Mouse (Mus musculus) stomach, embryonic 15.5 days (tissue): ENCODE results near the gene Agmat. TPM values are rescaled to one million over a fixed set of nuclear protein-coding genes. Genes with fewer than 3 reads are reported as not detected.
A peak's percentile ranks its signal among the peaks of the same experiment; 100 is the strongest.

Experiments used
- ATAC-seq: fragments of 200-750 bp; cut with Nextera tagmentation; 2 replicates; pipeline ENCODE4 v1.8.0; 2017; ENCODE audit warnings: low read depth, moderate number of reproducible peaks, moderate TSS enrichment; ENCODE audit not compliant: insufficient read depth, low FRiP score
- H3K27ac ChIP-seq: fragments of 300-500 bp; sonication (generic); 2 replicates; pipeline ENCODE4 v1.5.1; 2015; ENCODE audit warnings: mild to moderate bottlenecking, inconsistent platforms
- H3K27me3 ChIP-seq: fragments of 300-500 bp; sonication (generic); replicated peaks from 2 replicates; pipeline ENCODE4 v1.6.1; 2015; ENCODE audit warnings: inconsistent platforms
- H3K36me3 ChIP-seq: fragments of 300-500 bp; sonication (generic); 2 replicates; pipeline ENCODE4 v1.6.1; 2015; ENCODE audit warnings: inconsistent platforms
- H3K4me1 ChIP-seq: fragments of 300-500 bp; sonication (generic); 2 replicates; pipeline ENCODE4 v1.6.1; 2015; ENCODE audit warnings: inconsistent platforms
- H3K4me2 ChIP-seq: fragments of 300-500 bp; sonication (generic); 2 replicates; pipeline ENCODE4 v1.6.1; 2015; ENCODE audit warnings: mild to moderate bottlenecking, inconsistent platforms
- H3K4me3 ChIP-seq: fragments of 300-500 bp; sonication (generic); replicated peaks from 2 replicates; pipeline ENCODE4 v1.5.1; 2015; ENCODE audit warnings: inconsistent platforms
- H3K9ac ChIP-seq: fragments of 300-500 bp; sonication (generic); 2 replicates; pipeline ENCODE4 v1.6.1; 2015; ENCODE audit warnings: inconsistent platforms
- H3K9me3 ChIP-seq: fragments of 300-500 bp; sonication (generic); 2 replicates; pipeline ENCODE4 v1.6.1; 2016; ENCODE audit warnings: inconsistent platforms
- WGBS: fragments of 180-500 bp; shearing (Covaris S2); methylation state at CpG from one replicate; pipeline ENCODE4 v1.1.7; 2015; 5-methylcytosine and 5-hydroxymethylcytosine counted together
- polyA plus RNA-seq: library from polyadenylated mRNA; unstranded; fragments of >200 nt; fragmentation: Nextera tagmentation; extraction: Ambion mirVana; gene quantifications from 2 replicates; pipeline ENCODE4 v1.2.1, GENCODE M21; 2015

Agmat gene
- 7.0 and 10.0 TPM in 2 replicates for polyA plus RNA-seq

- no peak for ATAC-seq
- Histone ChIP-seq H3K4me1 (peaks cover under 1% of the 10 kb centered on the region), H3K36me3 (no peaks in the 10 kb centered on the region), H3K27me3 (no peaks in the 10 kb centered on the region), H3K4me2 (no peak within 1 kb of the TSS), H3K27ac (no peak within 1 kb of the TSS), H3K9me3 (no peaks in the 10 kb centered on the region), H3K4me3 (no peak within 1 kb of the TSS), H3K9ac (no peak within 1 kb of the TSS)
- WGBS = 22% methylated on average over 25 of the region's 25 CpGs
These were observed at the start of gene Agmat for GRCm38 (mm10) chr4:141746578-141747346. TSS of gene Agmat (plus strand) at chr4:141746672.

GRCm38 (mm10) chr4:141704625-141705024 is 41.8 kb upstream of the Agmat start:
- Histone ChIP-seq H3K36me3 (peaks cover 78% of the 10 kb centered on the region), H3K4me3 (no peak overlapping the region), H3K27ac (no peak overlapping the region), H3K27me3 (no peaks in the 10 kb centered on the region), H3K4me1 (no peaks in the 10 kb centered on the region), H3K9ac (no peak overlapping the region), H3K4me2 (no peak overlapping the region), H3K9me3 (no peaks in the 10 kb centered on the region)
- no peak for ATAC-seq
- 95% methylated on average over 2 of the region's 2 CpGs for WGBS

DNA sequence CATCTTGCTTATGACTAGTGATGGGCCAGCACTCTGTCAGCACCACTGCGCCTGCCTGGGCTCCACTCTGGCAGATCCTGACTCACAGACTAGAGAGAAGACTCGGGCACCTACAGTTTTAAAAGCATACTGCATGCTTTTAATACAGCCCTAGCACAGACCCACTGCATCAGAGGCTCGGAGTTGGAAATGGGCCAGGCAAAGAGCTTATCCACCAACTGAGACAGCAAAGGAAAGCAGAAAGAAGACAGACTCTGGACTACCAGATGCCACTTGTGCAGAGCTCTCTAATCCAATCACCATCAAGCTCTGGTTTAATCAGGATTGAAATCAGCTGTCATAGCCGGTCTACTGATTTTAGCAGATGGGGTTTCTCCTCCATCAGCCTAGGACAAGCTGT is 41.1 kb upstream of the Agmat start:
- peak; percentile 27; the same call in 1 of the 2 replicates for ATAC-seq
- H3K9ac ChIP-seq = no peak overlapping the region
- no peak overlapping the region for H3K4me2 ChIP-seq
- no peaks in the 10 kb centered on the region for H3K4me1 ChIP-seq
- no peak overlapping the region for H3K4me3 ChIP-seq
- 74% methylated on average over 4 of the region's 4 CpGs for WGBS
- no peaks in the 10 kb centered on the region for H3K27me3 ChIP-seq
- peaks cover 75% of the 10 kb centered on the region for H3K36me3 ChIP-seq
- no peaks in the 10 kb centered on the region for H3K9me3 ChIP-seq
- no peak overlapping the region for H3K27ac ChIP-seq

- H3K9me3 ChIP-seq = no peaks in the 10 kb centered on the region
- H3K27me3 ChIP-seq = no peaks in the 10 kb centered on the region
- no peak overlapping the region for H3K27ac ChIP-seq
- 86% methylated on average over 7 of the region's 7 CpGs for WGBS
- no peak overlapping the region for H3K9ac ChIP-seq
- peaks cover 62% of the 10 kb centered on the region for H3K36me3 ChIP-seq
- no peak overlapping the region for H3K4me3 ChIP-seq
- no peak overlapping the region for H3K4me2 ChIP-seq
- no peak for ATAC-seq
- H3K4me1 ChIP-seq = no peaks in the 10 kb centered on the region
These were observed 38.5 kb upstream of the Agmat start for GRCm38 (mm10) chr4:141708005-141708404.

DNA sequence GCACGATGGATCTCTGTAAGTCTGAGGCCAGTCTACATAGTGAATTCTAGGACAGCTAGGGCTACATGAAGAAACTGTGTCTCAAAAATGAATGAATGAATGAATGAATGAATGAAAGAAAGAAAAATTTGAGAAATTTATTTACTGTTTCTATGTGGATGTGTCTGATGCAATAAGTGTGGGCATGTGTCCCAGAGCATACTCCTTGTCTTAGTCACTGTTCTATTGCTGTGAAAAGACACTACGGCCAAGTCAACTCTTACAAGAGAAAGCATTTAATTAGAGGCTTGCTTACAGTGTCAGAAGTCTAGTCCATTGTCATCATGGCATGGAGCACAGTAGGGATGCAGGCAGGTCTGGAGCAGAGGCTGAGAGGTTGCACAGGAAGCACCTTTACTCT is 37.5 kb upstream of the Agmat start:
- no peak overlapping the region for H3K4me2 ChIP-seq
- no peaks in the 10 kb centered on the region for H3K4me1 ChIP-seq
- H3K27me3 ChIP-seq = no peaks in the 10 kb centered on the region
- 95% methylated on average over 2 of the region's 2 CpGs for WGBS
- ATAC-seq = no peak
- H3K9ac ChIP-seq = no peak overlapping the region
- no peak overlapping the region for H3K4me3 ChIP-seq
- no peak overlapping the region for H3K27ac ChIP-seq
- H3K36me3 ChIP-seq = peaks cover 66% of the 10 kb centered on the region
- no peaks in the 10 kb centered on the region for H3K9me3 ChIP-seq

DNA sequence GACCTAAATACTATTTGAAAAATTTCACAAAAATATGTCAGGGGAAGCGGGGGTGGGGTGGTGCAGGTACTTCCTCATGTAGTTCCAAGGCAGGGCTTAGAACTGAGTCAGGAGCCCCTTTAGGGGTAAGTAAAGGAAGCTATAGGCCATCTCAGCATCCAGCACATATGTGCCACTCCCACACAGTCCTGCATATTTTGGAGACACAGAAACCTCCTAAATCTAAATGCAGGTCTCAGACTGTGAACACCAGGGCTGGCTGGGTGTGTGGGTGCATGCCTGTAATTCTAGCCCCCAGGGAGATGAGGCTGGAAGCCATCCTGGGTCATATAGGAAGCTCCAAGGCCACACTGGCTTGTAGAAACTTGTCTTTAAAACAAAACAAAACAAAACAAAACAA is 35.2 kb upstream of the Agmat start:
- H3K9me3 ChIP-seq = no peaks in the 10 kb centered on the region
- H3K4me2 ChIP-seq = no peak overlapping the region
- H3K4me1 ChIP-seq = no peaks in the 10 kb centered on the region
- H3K27ac ChIP-seq = no peak overlapping the region
- no peak overlapping the region for H3K9ac ChIP-seq
- H3K4me3 ChIP-seq = no peak overlapping the region
- WGBS = 83% methylated on average over 1 of the region's 1 CpGs
- H3K36me3 ChIP-seq = peaks cover 50% of the 10 kb centered on the region
- ATAC-seq = no peak
- no peaks in the 10 kb centered on the region for H3K27me3 ChIP-seq

- 80% methylated on average over 5 of the region's 5 CpGs for whole genome bisulfite sequencing
- Histone ChIP-seq H3K9me3 (no peaks in the 10 kb centered on the region), H3K27me3 (no peaks in the 10 kb centered on the region), H3K27ac (no peak overlapping the region), H3K4me1 (no peaks in the 10 kb centered on the region), H3K4me3 (no peak overlapping the region), H3K36me3 (peaks cover 26% of the 10 kb centered on the region), H3K9ac (no peak overlapping the region), H3K4me2 (no peak overlapping the region)
- no peak for ATAC-seq
These were observed 32.8 kb upstream of the Agmat start for GRCm38 (mm10) chr4:141713598-141714142.

DNA sequence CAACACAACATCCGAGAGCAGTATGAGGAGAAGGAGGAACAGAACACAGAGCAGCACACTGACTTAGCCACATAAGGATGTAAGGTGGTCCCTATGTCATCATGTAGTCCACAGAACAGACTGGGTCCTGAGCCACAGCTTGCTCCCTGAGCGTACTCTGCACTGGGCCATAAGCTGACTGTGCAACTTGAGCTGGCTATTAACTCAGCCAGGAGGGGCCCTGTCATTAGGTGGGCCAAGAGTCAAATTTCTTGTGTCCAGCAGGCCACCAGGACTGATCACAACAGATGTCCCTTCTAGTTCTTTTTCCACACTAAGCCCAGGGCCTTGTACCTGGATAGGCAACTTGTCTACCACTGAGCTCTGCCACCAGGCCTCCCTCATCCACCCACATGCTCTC is 31.4 kb upstream of the Agmat start:
- no peaks in the 10 kb centered on the region for H3K27me3 ChIP-seq
- H3K4me3 ChIP-seq = no peak overlapping the region
- no peak overlapping the region for H3K9ac ChIP-seq
- no peaks in the 10 kb centered on the region for H3K9me3 ChIP-seq
- H3K4me2 ChIP-seq = no peak overlapping the region
- 61% methylated on average over 2 of the region's 2 CpGs for WGBS
- H3K4me1 ChIP-seq = peaks cover 6% of the 10 kb centered on the region; the same call in 1 of the 2 replicates
- no peak for ATAC-seq
- peaks cover 19% of the 10 kb centered on the region for H3K36me3 ChIP-seq
- no peak overlapping the region for H3K27ac ChIP-seq

GRCm38 (mm10) chr4:141717633-141718032 is 28.8 kb upstream of the Agmat start:
- H3K4me3 ChIP-seq = no peak overlapping the region
- no peaks in the 10 kb centered on the region for H3K27me3 ChIP-seq
- H3K4me2 ChIP-seq = no peak overlapping the region
- H3K9ac ChIP-seq = no peak overlapping the region
- H3K27ac ChIP-seq = no peak overlapping the region
- no peak for ATAC-seq
- no peaks in the 10 kb centered on the region for H3K9me3 ChIP-seq
- 88% methylated on average over 4 of the region's 4 CpGs for WGBS
- peaks cover 16% of the 10 kb centered on the region for H3K36me3 ChIP-seq
- peaks cover 23% of the 10 kb centered on the region; the same call in 1 of the 2 replicates for H3K4me1 ChIP-seq

GRCm38 (mm10) chr4:141719304-141719703 is 27.2 kb upstream of the Agmat start:
- WGBS = 84% methylated on average over 1 of the region's 1 CpGs
- no peak overlapping the region for H3K9ac ChIP-seq
- 0 out of 2 replicates have a peak, but pooled peaks cover 6% of the 10 kb centered on the region for H3K36me3 ChIP-seq
- 0 out of 2 replicates have a peak overlapping the region, but pooled peaks have one; percentile 3 for H3K27ac ChIP-seq
- H3K27me3 ChIP-seq = no peaks in the 10 kb centered on the region
- H3K4me3 ChIP-seq = no peak overlapping the region
- H3K9me3 ChIP-seq = no peaks in the 10 kb centered on the region
- H3K4me2 ChIP-seq = no peak overlapping the region
- H3K4me1 ChIP-seq = peaks cover 28% of the 10 kb centered on the region
- no peak for ATAC-seq

- Histone ChIP-seq H3K9ac (no peak overlapping the region), H3K27ac (peak overlapping the region; percentile 40), H3K9me3 (no peaks in the 10 kb centered on the region), H3K4me2 (peak overlapping the region; percentile 69), H3K36me3 (0 out of 2 replicates have a peak, but pooled peaks cover 6% of the 10 kb centered on the region), H3K4me1 (peaks cover 33% of the 10 kb centered on the region), H3K4me3 (peak overlapping the region; percentile 82), H3K27me3 (no peaks in the 10 kb centered on the region)
- no peak for ATAC-seq
- 47% methylated on average over 6 of the region's 6 CpGs for WGBS
These were observed 25.5 kb upstream of the Agmat start for GRCm38 (mm10) chr4:141720761-141721523.

- Histone ChIP-seq H3K9me3 (no peaks in the 10 kb centered on the region), H3K4me2 (peak overlapping the region; percentile 69), H3K27me3 (no peaks in the 10 kb centered on the region), H3K9ac (peak overlapping the region; percentile 77; the same call in 1 of the 2 replicates), H3K27ac (peak overlapping the region; percentile 40), H3K4me3 (peak overlapping the region; percentile 82), H3K4me1 (peaks cover 33% of the 10 kb centered on the region), H3K36me3 (0 out of 2 replicates have a peak, but pooled peaks cover 6% of the 10 kb centered on the region)
- WGBS = 31% methylated on average over 6 of the region's 6 CpGs
- no peak for ATAC-seq
These were observed 24.5 kb upstream of the Agmat start for GRCm38 (mm10) chr4:141721961-141722360.
